Mouse (Mus musculus) heart, postnatal 0 days (tissue): ENCODE data around the gene Gm4553. TPM values are rescaled to one million over a fixed set of nuclear protein-coding genes. Genes with fewer than 3 reads are reported as not detected.
"Not testable (repeated sequence)": the region's sequence is repeated elsewhere in the genome, so short reads cannot be mapped to it uniquely, and the experiment has no call there.

Experiments used
- ATAC-seq: fragments of 200-750 bp; cut with Nextera tagmentation; 2 replicates; pipeline ENCODE4 v1.8.0; 2017; ENCODE audit warnings: low read depth, moderate number of reproducible peaks, moderate library complexity; ENCODE audit not compliant: insufficient read depth
- DNase-seq: peaks from one replicate; pipeline ENCODE4 v3.0.0-alpha.2; 2016; ENCODE audit warnings: low spot score
- H3K27ac ChIP-seq: fragments of 300-500 bp; sonication (generic); 2 replicates; pipeline ENCODE4 v1.5.1; 2014; ENCODE audit warnings: low read depth, mild to moderate bottlenecking
- H3K27me3 ChIP-seq: fragments of 300-500 bp; sonication (generic); 2 replicates; pipeline ENCODE4 v1.6.1; 2014; ENCODE audit warnings: low read length, mixed read lengths; ENCODE audit not compliant: control insufficient read depth, insufficient read depth
- H3K36me3 ChIP-seq: fragments of 300-500 bp; sonication (generic); replicated peaks from 2 replicates; pipeline ENCODE4 v1.6.1; 2014; ENCODE audit warnings: low read length, mixed read lengths; ENCODE audit not compliant: control insufficient read depth, insufficient read depth
- H3K4me1 ChIP-seq: fragments of 300-500 bp; sonication (generic); 2 replicates; pipeline ENCODE4 v1.6.1; 2014; ENCODE audit warnings: antibody characterized with exemption; ENCODE audit not compliant: control insufficient read depth, insufficient read depth
- H3K4me2 ChIP-seq: fragments of 300-500 bp; sonication (generic); 2 replicates; pipeline ENCODE4 v1.6.1; 2014; ENCODE audit warnings: low read depth, mild to moderate bottlenecking, low read length, moderate library complexity
- H3K4me3 ChIP-seq: fragments of 300-500 bp; sonication (generic); 2 replicates; pipeline ENCODE4 v1.5.1; 2014; ENCODE audit warnings: low read depth, low read length
- H3K9ac ChIP-seq: fragments of 300-500 bp; sonication (generic); replicated peaks from 2 replicates; pipeline ENCODE4 v1.6.1; 2014; ENCODE audit warnings: low read depth, low read length, mixed read lengths
- H3K9me3 ChIP-seq: fragments of 300-500 bp; sonication (generic); replicated peaks from 2 replicates; pipeline ENCODE4 v1.6.1; 2016; ENCODE audit warnings: low read length; ENCODE audit not compliant: control insufficient read depth
- CTCF ChIP-seq: IDR thresholded peaks from 2 replicates; pipeline ENCODE4 v1.5.1; 2016; ENCODE audit warnings: antibody characterized with exemption, control low read depth, low read depth
- EP300 ChIP-seq: IDR thresholded peaks from 2 replicates; pipeline ENCODE4 v1.6.1; 2016; ENCODE audit warnings: antibody characterized with exemption, low read depth
- WGBS: fragments of 180-500 bp; shearing (Covaris S2); extraction: QIAGEN DNeasy Blood & Tissue Kit; methylation state at CpG from one replicate; pipeline ENCODE4 v1.1.7; 2014; 5-methylcytosine and 5-hydroxymethylcytosine counted together
- polyA plus RNA-seq: library from polyadenylated mRNA; unstranded; fragments of >200 nt; fragmentation: Nextera tagmentation; extraction: Ambion mirVana; gene quantifications from 2 replicates; pipeline ENCODE4 v1.2.1, GENCODE M21; 2015
- total RNA-seq: library from RNA; depleted of rRNA; stranded (reverse); fragments of >200 nt; gene quantifications from 2 replicates; pipeline ENCODE4 v1.2.3, GENCODE M21; 2014; ENCODE audit warnings: low replicate concordance

Gene Gm4553
- total and polyA plus RNA-seq, 2 experiments from 2014 or later: not detected

GRCm38 (mm10) chr7:142198748-142199147, 33.2 kb upstream of the Gm4553 start:
- Histone ChIP-seq H3K4me3 (no peak overlapping the region), H3K4me1 (no peaks in the 10 kb centered on the region), H3K27ac (no peak overlapping the region), H3K9me3 (no peaks in the 10 kb centered on the region), H3K4me2 (no peak overlapping the region), H3K9ac (no peak overlapping the region), H3K27me3 (no peaks in the 10 kb centered on the region), H3K36me3 (no peaks in the 10 kb centered on the region)
- DNase-seq (no peak), ATAC-seq (no peak)
- WGBS: 60% methylated on average over 2 of the region's 2 CpGs
- TF ChIP-seq EP300 (no peak), CTCF (no peak)

DNA sequence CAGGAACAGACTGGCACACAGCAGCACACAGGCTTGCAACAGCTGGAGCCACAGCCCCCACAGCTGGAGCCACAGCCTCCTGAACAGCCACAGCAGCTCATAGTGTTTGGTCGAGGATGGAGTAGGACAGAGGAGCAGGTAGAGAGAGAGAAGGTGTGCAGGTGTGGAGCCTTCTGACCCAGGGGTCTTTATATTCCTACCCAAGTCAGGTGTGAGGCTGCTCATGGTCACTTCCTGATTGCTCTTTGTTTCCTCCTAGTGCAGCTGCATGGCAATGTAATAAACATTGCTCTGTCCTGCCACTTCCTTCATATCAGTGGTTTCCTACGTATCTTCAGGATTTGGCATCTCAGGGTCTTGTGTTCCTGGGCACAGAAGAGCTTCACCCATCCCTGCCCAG, 24.8 kb upstream of the Gm4553 start, which contains the start of gene Gm10153:
Gm10153 (minus strand) TSS at position 101 of the 400 bp plus-strand sequence.
- Histone ChIP-seq H3K9ac (no peak within 1 kb of the TSS), H3K9me3 (no peaks in the 10 kb centered on the region), H3K27me3 (no peaks in the 10 kb centered on the region), H3K4me3 (no peak within 1 kb of the TSS), H3K27ac (no peak within 1 kb of the TSS), H3K4me1 (no peaks in the 10 kb centered on the region), H3K4me2 (no peak within 1 kb of the TSS), H3K36me3 (no peaks in the 10 kb centered on the region)
- ATAC-seq: no peak
- WGBS: 29% methylated on average over 2 of the region's 2 CpGs
- no peak for TF ChIP-seq EP300
- no peak for TF ChIP-seq CTCF
- no peak for DNase-seq

DNA sequence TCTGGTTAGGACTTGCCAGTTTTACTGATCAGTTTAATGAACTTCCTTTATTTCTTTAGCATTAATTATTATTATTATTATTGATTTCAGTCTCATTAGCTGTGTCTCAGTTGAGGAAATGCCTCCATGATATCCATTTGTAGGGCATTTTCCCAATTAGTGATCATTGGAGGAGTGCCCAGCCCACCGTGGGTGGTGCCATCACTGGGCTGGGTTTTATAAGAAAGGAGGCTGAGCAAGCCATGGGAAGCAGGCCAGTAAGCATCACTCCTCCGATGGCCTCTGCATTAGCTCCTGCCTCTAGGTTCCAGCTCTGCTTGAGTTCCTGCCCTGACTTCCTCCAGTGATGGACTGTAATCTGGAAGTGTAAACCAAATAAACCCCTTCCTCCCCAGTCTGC, 22.6 kb upstream of the Gm4553 start:
- Histone ChIP-seq H3K4me1 (no peaks in the 10 kb centered on the region), H3K9ac (no peak overlapping the region), H3K9me3 (no peaks in the 10 kb centered on the region), H3K27me3 (no peaks in the 10 kb centered on the region), H3K27ac (no peak overlapping the region), H3K36me3 (no peaks in the 10 kb centered on the region), H3K4me2 (no peak overlapping the region), H3K4me3 (no peak overlapping the region)
- 52% methylated on average over 2 of the region's 2 CpGs for WGBS
- TF ChIP-seq CTCF (no peak), EP300 (no peak)
- no peak for ATAC-seq
- DNase-seq: no peak

DNA sequence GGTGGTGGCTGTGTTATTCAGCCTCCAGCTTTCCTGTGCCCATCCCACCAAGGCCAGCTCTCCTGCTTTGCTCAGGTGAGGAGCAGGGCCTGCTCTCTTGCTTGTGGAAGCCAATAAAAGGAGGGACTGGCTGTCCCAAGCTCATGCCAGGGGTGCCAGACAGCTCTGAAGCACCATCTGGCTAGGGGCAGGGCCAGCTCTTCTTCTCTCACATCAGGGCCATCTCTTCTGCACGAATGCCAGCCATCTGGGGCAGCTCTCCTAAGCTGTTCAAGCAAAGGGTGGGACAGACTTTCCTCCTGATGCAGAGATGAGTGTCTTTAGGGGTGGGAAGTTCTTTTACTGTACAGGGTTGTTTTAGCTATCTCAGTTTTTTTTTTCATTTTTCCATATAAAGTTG, 15.5 kb upstream of the Gm4553 start:
- DNase-seq (no peak), ATAC-seq (no peak)
- 41% methylated on average over 1 of the region's 1 CpGs for WGBS

DNA sequence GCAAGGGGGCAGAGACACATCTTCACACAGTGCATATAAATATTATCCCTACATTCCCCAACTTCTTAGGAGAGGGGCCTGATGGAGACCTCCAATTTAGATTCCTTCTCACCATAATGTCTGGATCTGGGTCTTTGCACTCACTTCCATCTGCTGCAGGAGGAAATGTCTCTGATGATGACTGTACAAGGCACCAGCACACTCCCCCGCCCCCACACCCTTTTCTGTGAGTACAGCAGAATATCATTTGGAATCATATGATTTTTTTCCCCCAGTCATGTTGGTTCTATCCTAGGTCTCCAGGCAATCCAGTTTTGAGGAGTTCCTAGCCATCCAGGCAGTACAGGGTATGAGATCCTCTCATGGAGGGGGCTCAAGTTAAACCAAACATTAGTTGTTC, 13.1 kb upstream of the Gm4553 start:
- no peak overlapping the region for H3K4me3 ChIP-seq
- no peak for TF ChIP-seq EP300
- no peak for TF ChIP-seq CTCF
- no peaks in the 10 kb centered on the region for H3K27me3 ChIP-seq
- H3K4me2 ChIP-seq: no peak overlapping the region
- H3K36me3 ChIP-seq: no peaks in the 10 kb centered on the region
- ATAC-seq: no peak
- H3K4me1 ChIP-seq: no peaks in the 10 kb centered on the region
- H3K27ac ChIP-seq: no peak overlapping the region
- no peak for DNase-seq
- WGBS: 50% methylated on average over 1 of the region's 1 CpGs
- no peaks in the 10 kb centered on the region for H3K9me3 ChIP-seq
- no peak overlapping the region for H3K9ac ChIP-seq

More for the DNA sequence above, 15.5 kb upstream of the Gm4553 start:
- Histone ChIP-seq H3K4me1 (no peaks in the 10 kb centered on the region), H3K9ac (no peak overlapping the region), H3K36me3 (no peaks in the 10 kb centered on the region), H3K27me3 (no peaks in the 10 kb centered on the region), H3K9me3 (no peaks in the 10 kb centered on the region), H3K4me3 (no peak overlapping the region), H3K27ac (no peak overlapping the region), H3K4me2 (no peak overlapping the region)
- TF ChIP-seq CTCF (no peak), EP300 (no peak)

DNA sequence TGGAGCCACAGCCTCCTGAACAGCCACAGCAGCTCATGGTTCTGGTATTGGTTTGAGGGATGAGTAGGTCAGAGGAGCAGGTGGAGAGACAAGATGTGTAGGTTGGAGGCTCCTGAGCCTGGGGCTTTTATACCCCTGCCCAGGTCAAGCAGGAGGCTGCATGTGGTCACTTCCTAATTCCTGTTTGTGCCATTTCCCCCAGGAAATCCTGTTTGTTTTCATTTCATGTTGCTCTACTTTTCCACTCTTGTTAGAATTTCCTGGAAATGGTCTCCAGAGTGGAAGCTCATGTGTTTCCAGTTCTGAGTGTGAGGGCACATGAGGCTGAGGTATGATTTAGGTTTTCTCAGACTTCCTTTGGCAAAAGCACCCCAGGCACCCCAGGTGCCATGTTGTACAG, 10.4 kb upstream of the Gm4553 start, which contains the start of gene Krtap5-2:
Krtap5-2 (minus strand) TSS at position 101 of the 400 bp plus-strand sequence.
- not testable (repeated sequence) for H3K27ac ChIP-seq, DNase-seq, H3K4me1 ChIP-seq, H3K36me3 ChIP-seq, ATAC-seq, H3K4me3 ChIP-seq, H3K4me2 ChIP-seq, H3K27me3 ChIP-seq, H3K9ac ChIP-seq, H3K9me3 ChIP-seq
